Mouse (Mus musculus) lung, postnatal 14 days (tissue): ENCODE data around the gene Coro2b.
A peak's percentile ranks its signal among the peaks of the same experiment; 100 is the strongest.
"Not testable (repeated sequence)": the region's sequence is repeated elsewhere in the genome, so short reads cannot be mapped to it uniquely, and the experiment has no call there.

Experiments
- DNase-seq: peaks from one replicate; pipeline ENCODE4 v3.0.0; 2021

The Coro2b gene

GRCm38 (mm10) chr9:62469696-62470095 lies 67.1 kb downstream of the Coro2b start:
- DNase-seq: no peak

GRCm38 (mm10) chr9:62469143-62469542 lies 67.7 kb downstream of the Coro2b start:
- DNase-seq: no peak

GRCm38 (mm10) chr9:62467413-62467784 lies 69.4 kb downstream of the Coro2b start:
- no peak for DNase-seq

GRCm38 (mm10) chr9:62466742-62467412 lies 70.0 kb downstream of the Coro2b start:
- DNase-seq: no peak

- no peak for DNase-seq
These were observed 70.8 kb downstream of the Coro2b start for GRCm38 (mm10) chr9:62466053-62466452.

- no peak for DNase-seq
These were observed 72.1 kb downstream of the Coro2b start for GRCm38 (mm10) chr9:62464727-62465126.

- no peak for DNase-seq
These were observed 75.1 kb downstream of the Coro2b start for GRCm38 (mm10) chr9:62461766-62462165.

GRCm38 (mm10) chr9:62461095-62461494 lies 75.7 kb downstream of the Coro2b start:
- no peak for DNase-seq

- no peak for DNase-seq
These were observed 76.8 kb downstream of the Coro2b start for GRCm38 (mm10) chr9:62460086-62460485.

GRCm38 (mm10) chr9:62458457-62458856 lies 78.4 kb downstream of the Coro2b start:
- no peak for DNase-seq

GRCm38 (mm10) chr9:62456015-62456414 lies 80.8 kb downstream of the Coro2b start:
- peak; percentile 89 for DNase-seq

- DNase-seq: no peak
These were observed 81.5 kb downstream of the Coro2b start for GRCm38 (mm10) chr9:62455210-62455969.

GRCm38 (mm10) chr9:62452373-62452993 lies 84.4 kb downstream of the Coro2b start:
- DNase-seq: no peak

- no peak for DNase-seq
These were observed 85.1 kb downstream of the Coro2b start for GRCm38 (mm10) chr9:62451585-62452372.

- no peak for DNase-seq
These were observed 86.0 kb downstream of the Coro2b start for GRCm38 (mm10) chr9:62450862-62451261.

- no peak for DNase-seq
These were observed 86.5 kb downstream of the Coro2b start for GRCm38 (mm10) chr9:62450355-62450754.

GRCm38 (mm10) chr9:62447337-62447736 lies 89.5 kb downstream of the Coro2b start:
- not testable (repeated sequence) for DNase-seq

GRCm38 (mm10) chr9:62438755-62439101 lies 98.1 kb downstream of the Coro2b start:
- DNase-seq: peak; percentile 63

- no peak for DNase-seq
These were observed 98.6 kb downstream of the Coro2b start for GRCm38 (mm10) chr9:62438085-62438754.

- no peak for DNase-seq
These were observed 99.4 kb downstream of the Coro2b start for GRCm38 (mm10) chr9:62437446-62437845.

GRCm38 (mm10) chr9:62435613-62436318 lies 101.1 kb downstream of the Coro2b start:
- DNase-seq: peak; percentile 84
